Mouse (Mus musculus) liver, adult 2 months (tissue): ENCODE results near the gene Pagr1a. TPM values are rescaled to one million over a fixed set of nuclear protein-coding genes. Genes with fewer than 3 reads are reported as not detected.

Source experiments
- DNase-seq: peaks from one replicate; pipeline ENCODE4 v3.0.0-alpha.2; 2011; ENCODE audit warnings: low read depth, low spot score; ENCODE audit errors: extremely low read depth
- H3K27ac ChIP-seq: fragments of 200-500 bp; replicated peaks from 2 replicates; pipeline ENCODE4 v1.5.1; 2012; ENCODE audit warnings: low read depth, mild to moderate bottlenecking, control low read depth, inconsistent platforms, low read length; ENCODE audit not compliant: insufficient read depth
- H3K27me3 ChIP-seq: fragments of 200-500 bp; 2 replicates; pipeline ENCODE4 v1.6.1; 2012; ENCODE audit warnings: mild to moderate bottlenecking, moderate library complexity, low read length, inconsistent platforms; ENCODE audit not compliant: control insufficient read depth, insufficient read depth
- H3K36me3 ChIP-seq: fragments of 200-500 bp; 2 replicates; pipeline ENCODE4 v1.6.1; 2012; ENCODE audit warnings: low read length, inconsistent platforms; ENCODE audit not compliant: control insufficient read depth, insufficient read depth
- H3K4me1 ChIP-seq: fragments of 200-500 bp; 2 replicates; pipeline ENCODE4 v1.6.1; 2011; ENCODE audit warnings: low read length; ENCODE audit not compliant: control insufficient read depth, insufficient read depth
- H3K4me3 ChIP-seq: fragments of 200-500 bp; 2 replicates; pipeline ENCODE4 v1.5.1; 2011; ENCODE audit warnings: low read depth, mild to moderate bottlenecking, control low read depth, low read length, moderate library complexity; ENCODE audit not compliant: insufficient read depth
- H3K79me2 ChIP-seq: fragments of 200-500 bp; 2 replicates; pipeline ENCODE4 v1.6.1; 2012; ENCODE audit warnings: inconsistent platforms, mild to moderate bottlenecking, low read length, moderate library complexity; ENCODE audit not compliant: control insufficient read depth, insufficient read depth
- H3K9ac ChIP-seq: fragments of 200-500 bp; 2 replicates; pipeline ENCODE4 v1.6.1; 2012; ENCODE audit warnings: low read depth, mild to moderate bottlenecking, control low read depth, inconsistent platforms, low read length
- CTCF ChIP-seq: fragments of 200-500 bp; IDR thresholded peaks from 2 replicates; pipeline ENCODE4 v1.5.1; 2011; ENCODE audit warnings: low read depth, low read length, control low read depth
- POLR2A ChIP-seq: fragments of 200-500 bp; IDR thresholded peaks from 2 replicates; pipeline ENCODE4 v1.6.1; 2011; ENCODE audit warnings: low read length, control low read depth; ENCODE audit not compliant: insufficient read depth; ENCODE audit errors: extremely low read depth
- WGBS: fragments of 180-500 bp; shearing (Covaris S2); methylation state at CpG from one replicate; pipeline ENCODE4 v1.1.7; 2018; 5-methylcytosine and 5-hydroxymethylcytosine counted together
- polyA plus RNA-seq: library from polyadenylated mRNA; depleted of rRNA; stranded (reverse); fragments of >200 nt; gene quantifications from 2 replicates; pipeline ENCODE4 v1.2.3, GENCODE M21; 2012
- total RNA-seq: library from RNA; depleted of rRNA; stranded (reverse); fragments of >200 nt; gene quantifications from 2 replicates; pipeline ENCODE4 v1.2.3, GENCODE M21; 2014

Gene Pagr1a
- total and polyA plus RNA-seq, 2 experiments = 4.2 to 4.9 TPM

DNA sequence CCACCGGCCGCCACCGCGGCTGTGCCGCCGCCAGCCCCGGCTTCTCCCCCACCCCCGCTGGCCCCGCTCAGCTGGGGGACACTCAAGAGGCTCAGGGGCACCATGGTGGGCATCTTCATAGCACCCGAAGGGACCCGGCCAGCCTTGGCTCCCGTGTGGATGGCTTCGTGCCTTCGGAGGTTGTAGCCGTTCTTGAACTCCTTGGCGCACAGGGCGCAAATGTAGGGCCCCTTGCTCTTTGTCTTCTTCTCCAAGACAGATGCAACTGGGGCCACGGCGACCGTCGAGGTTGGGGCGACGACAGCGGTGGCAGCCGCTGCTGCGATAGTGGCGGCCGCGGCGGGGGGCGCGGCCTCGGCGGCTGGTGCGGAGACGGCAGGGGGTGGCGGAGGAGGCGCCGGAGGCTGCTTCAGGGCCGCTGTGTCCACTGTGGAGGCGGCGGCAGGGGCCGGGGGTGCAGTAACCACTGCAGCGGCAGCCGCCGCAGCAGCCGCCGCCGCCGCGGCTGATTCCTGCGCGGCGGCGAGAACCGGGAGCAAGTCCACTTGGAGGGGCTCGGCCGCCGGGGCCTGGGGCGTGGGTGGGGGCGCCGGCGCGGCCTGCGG is 8.5 kb upstream of the Pagr1a start:
- H3K4me1 ChIP-seq = peaks cover 11% of the 10 kb centered on the region
- WGBS = under 1% methylated on average over 65 of the region's 65 CpGs
- H3K36me3 ChIP-seq = no peaks in the 10 kb centered on the region; the same call in 1 of the 2 replicates

DNA sequence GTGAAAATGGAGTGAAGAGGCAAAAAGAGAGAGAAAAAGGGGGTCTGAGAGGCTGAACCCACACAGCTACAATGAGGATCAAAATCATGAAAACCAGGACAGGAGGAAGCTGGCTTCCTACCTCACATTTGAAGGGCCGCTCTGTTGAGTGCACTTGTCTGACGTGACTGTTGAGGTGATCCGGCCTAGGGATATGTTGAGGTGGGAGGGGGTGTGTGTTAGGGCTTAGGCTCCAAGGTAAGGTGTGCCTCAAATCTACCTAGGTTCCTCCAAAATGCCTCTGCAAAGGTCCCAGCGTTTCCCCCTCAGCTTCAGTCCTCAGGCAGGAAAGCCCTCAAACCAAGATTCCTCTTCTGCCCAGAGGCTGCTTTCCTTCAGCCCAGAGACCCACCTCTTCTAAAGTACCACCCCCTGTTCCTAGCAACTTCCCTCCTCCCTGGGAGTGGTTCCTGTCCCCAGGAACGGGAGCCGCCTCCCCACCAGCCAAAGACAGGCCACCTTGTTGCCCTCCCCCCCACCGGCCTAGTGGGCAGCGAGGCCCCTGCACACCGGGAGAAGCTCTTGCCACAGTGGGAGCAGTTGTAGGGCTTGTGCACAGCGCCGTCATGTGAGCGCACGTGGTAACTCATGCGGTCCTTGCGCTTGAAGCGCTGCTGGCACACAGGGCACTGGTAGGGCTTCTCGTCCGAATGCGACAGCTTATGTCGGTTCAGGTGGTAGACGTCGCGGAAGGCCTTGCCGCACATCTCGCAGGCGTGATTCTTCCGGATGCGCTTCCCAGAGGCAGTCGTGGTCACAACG is 7.8 kb upstream of the Pagr1a start:
- no peaks in the 10 kb centered on the region for H3K27me3 ChIP-seq
- no peaks in the 10 kb centered on the region for H3K79me2 ChIP-seq
- peak overlapping the region; percentile 30 for H3K27ac ChIP-seq
- peak; percentile 86 for TF ChIP-seq CTCF
- TF ChIP-seq POLR2A = 0 out of 2 replicates have a peak, but pooled peaks have one; percentile 21
- H3K4me3 ChIP-seq = peak overlapping the region; percentile 69
- H3K36me3 ChIP-seq = no peaks in the 10 kb centered on the region; the same call in 1 of the 2 replicates
- peak overlapping the region; percentile 84 for H3K9ac ChIP-seq
- WGBS = 5% methylated on average over 30 of the region's 30 CpGs
- H3K4me1 ChIP-seq = peaks cover 11% of the 10 kb centered on the region
- peak; percentile 77 for DNase-seq

More for the DNA sequence above, 8.5 kb upstream of the Pagr1a start:
- no peak for DNase-seq
- Histone ChIP-seq H3K79me2 (no peaks in the 10 kb centered on the region), H3K27me3 (no peaks in the 10 kb centered on the region), H3K27ac (peak overlapping the region; percentile 64), H3K4me3 (peak overlapping the region; percentile 69), H3K9ac (peak overlapping the region; percentile 84)
- no peak for TF ChIP-seq CTCF
- 0 out of 2 replicates have a peak, but pooled peaks have one; percentile 1 for TF ChIP-seq POLR2A

DNA sequence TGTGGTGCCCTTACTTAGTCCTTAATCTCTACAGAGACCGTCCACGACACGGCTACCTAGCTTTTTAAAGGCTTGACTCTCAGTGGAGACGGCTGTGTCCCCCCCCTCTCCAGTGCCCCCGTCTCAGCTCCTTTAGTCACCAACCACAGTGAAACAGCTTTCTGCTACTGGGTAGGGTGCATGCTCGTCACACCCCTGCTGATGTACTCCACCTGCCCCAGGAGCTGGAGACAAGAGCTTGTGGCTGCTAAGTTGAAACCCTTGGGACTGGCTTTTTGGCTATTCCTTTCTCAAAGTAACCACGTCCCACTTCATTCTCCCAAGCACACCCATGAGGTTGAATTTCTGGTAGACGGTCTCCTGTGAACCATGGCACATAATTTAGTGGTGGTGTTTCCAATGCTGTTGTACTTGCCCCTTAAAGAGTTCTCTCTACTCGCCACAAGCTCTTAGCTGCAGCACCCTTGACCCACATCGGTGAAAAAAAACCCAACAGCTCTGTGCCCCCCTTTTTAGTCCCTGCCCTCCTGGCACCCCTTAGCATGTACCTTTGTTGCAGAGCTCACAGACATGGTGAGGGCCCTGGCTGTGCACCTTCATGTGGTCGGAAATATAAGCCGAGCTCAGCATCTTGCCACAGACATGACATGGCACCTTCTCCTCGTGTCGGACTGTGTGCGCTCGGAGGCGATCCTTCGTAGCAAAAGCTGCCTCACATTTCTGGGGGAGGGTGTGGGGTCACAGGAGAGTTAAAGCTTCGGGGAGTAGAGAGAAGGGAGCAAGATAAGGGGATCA is 6.9 kb upstream of the Pagr1a start:
- H3K79me2 ChIP-seq = no peaks in the 10 kb centered on the region
- no peaks in the 10 kb centered on the region for H3K27me3 ChIP-seq
- DNase-seq = no peak
- no peak for TF ChIP-seq CTCF
- TF ChIP-seq POLR2A = no peak
- no peak overlapping the region for H3K27ac ChIP-seq
- no peak overlapping the region for H3K4me3 ChIP-seq
- WGBS = 68% methylated on average over 19 of the region's 19 CpGs
- H3K36me3 ChIP-seq = no peaks in the 10 kb centered on the region; the same call in 1 of the 2 replicates
- peaks cover 11% of the 10 kb centered on the region for H3K4me1 ChIP-seq
- no peak overlapping the region for H3K9ac ChIP-seq

DNA sequence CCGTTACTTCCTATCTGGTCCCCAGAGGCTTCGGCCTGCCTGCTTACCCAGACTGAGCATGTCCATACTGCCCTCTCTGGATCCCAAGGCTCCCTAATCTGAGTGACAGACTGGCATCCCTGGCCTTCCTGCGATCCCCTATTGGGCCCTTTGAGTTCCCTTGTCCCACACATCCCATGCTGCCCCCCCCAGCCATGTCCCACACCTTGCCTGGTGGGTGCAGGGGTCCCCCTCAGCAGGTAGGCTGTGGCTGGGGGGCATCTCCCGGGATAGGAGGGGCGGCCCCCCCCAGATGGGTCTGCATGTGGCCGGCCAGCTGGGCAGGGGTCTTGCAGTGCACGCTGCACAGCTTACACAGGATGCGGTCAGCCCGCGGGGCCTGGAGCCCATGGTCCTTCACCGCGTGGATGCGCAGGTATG is 6.1 kb upstream of the Pagr1a start:
- TF ChIP-seq POLR2A (no peak), CTCF (no peak)
- Histone ChIP-seq H3K9ac (no peak overlapping the region), H3K36me3 (no peaks in the 10 kb centered on the region; the same call in 1 of the 2 replicates), H3K27ac (no peak overlapping the region), H3K27me3 (no peaks in the 10 kb centered on the region), H3K4me1 (peaks cover 10% of the 10 kb centered on the region), H3K79me2 (no peaks in the 10 kb centered on the region), H3K4me3 (no peak overlapping the region)
- no peak for DNase-seq
- WGBS = 91% methylated on average over 13 of the region's 13 CpGs

DNA sequence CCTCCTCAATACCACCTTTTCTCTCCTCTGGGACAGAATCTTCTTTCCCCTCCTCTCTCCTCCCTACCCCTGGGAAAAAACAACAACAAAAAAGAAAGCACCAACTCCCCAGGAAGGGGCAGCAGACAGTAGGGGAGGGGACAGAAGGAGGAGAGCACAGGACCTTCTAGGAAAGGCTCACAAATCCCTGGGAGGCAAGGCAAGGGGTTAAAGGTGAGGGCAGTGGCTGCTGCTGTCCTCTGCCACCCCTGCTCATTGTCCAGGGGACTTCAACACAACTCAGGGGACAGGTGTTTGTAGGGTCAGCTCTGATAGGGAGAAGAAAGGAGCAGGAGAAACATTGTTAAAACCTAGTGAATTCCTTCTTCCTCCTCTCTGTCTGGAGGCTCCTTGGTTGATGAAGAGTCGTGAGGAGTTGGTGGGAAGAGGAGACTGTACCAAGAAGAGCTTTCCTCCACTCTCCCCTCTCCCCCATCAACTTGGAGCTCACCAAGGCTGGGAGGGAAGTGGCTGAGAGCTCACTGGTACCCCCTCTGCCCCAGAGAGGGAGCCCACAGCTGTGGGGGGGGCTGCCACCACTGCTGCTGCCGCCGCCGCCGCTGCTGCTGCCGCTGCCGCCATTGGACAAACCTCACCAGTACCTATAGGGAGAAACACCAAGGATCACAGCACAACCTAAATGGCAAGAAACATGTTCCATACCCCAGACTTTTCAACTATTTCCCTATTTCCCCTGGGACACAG is 5.5 kb upstream of the Pagr1a start:
- no peak for DNase-seq
- 98% methylated on average over 7 of the region's 7 CpGs for WGBS
- Histone ChIP-seq H3K9ac (no peak overlapping the region), H3K79me2 (no peaks in the 10 kb centered on the region), H3K4me1 (peaks cover 10% of the 10 kb centered on the region), H3K36me3 (no peaks in the 10 kb centered on the region; the same call in 1 of the 2 replicates), H3K4me3 (no peak overlapping the region), H3K27me3 (no peaks in the 10 kb centered on the region), H3K27ac (no peak overlapping the region)
- TF ChIP-seq CTCF = no peak
- no peak for TF ChIP-seq POLR2A
